Mouse (Mus musculus) E14TG2a.4 (cell line): ENCODE results near the gene Sh3gl3.

Experiments used
- CTCF ChIP-seq: conservative IDR thresholded peaks from 2 replicates; pipeline ENCODE4 v1.5.1; 2014; ENCODE audit warnings: low read length
- POU5F1 ChIP-seq: IDR thresholded peaks from 2 replicates; pipeline ENCODE4 v1.6.1; 2014; ENCODE audit warnings: low read length, borderline replicate concordance

DNA sequence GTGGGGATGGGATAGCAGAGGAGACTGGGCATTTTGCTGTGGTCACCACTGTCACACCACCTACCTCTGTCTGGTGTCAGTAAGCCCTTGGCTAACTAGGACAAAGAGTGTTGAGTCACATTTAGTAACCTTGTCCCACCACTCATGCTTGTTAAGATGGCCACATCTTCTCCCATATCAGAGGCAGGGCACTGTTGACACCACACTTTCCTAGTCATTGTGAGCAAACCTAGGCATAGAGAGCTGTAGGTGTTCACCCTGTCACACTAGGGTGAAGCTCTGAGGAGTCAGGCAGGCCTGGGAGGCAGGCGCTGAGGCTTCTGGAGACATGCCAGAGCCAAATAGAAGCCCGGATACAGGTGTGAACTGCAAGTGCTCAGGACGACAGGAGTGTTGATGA is at the start of gene Sh3gl3:
- TF ChIP-seq CTCF = no peak
- TF ChIP-seq POU5F1 = no peak
